Mouse (Mus musculus) kidney, postnatal 25 days (tissue): ENCODE data around the gene Akap6.

ENCODE experiments used
- DNase-seq, 2 experiments: peaks; one replicate each; pipeline ENCODE4 v3.0.0; 2021; ENCODE audit warnings: mixed read lengths in 2 of 2

Gene Akap6

GRCm38 (mm10) chr12:53060903-53061302 lies 361.7 kb downstream of the Akap6 start:
- no peak for DNase-seq

DNA sequence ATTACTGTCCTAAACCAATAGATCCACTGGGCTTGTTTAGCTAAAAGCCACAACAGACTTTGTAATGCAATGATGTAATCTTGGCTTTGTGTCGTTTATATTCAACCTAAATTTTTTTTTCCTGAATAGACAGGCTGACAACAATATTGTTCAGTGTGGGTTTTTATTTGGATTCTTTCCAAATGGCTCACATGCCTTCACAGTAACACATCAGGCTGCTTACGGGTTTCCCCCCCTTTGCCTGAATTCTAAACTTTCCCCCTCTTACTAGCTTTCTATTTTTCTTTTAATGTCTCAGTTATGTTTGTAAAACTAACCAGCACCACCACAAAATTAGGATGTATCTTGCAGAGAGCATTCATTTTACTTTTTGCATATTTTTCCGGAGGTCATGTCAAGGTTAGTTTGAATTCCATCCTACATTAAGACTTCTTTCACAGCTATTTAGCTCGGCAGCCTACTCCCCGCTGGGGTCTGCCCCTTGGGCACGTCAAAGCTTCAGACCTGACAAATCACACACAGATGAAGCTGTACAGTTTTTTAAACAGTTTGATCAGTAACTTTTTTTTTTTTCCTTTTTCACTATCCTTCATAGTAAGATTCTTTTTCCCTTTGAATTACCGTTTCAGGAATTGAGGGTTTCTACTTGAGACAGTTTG lies 362.4 kb downstream of the Akap6 start:
- no peak for DNase-seq

GRCm38 (mm10) chr12:53063003-53063402 lies 363.8 kb downstream of the Akap6 start:
- no peak for DNase-seq

GRCm38 (mm10) chr12:53064241-53064760 lies 365.1 kb downstream of the Akap6 start:
- DNase-seq = no peak

DNA sequence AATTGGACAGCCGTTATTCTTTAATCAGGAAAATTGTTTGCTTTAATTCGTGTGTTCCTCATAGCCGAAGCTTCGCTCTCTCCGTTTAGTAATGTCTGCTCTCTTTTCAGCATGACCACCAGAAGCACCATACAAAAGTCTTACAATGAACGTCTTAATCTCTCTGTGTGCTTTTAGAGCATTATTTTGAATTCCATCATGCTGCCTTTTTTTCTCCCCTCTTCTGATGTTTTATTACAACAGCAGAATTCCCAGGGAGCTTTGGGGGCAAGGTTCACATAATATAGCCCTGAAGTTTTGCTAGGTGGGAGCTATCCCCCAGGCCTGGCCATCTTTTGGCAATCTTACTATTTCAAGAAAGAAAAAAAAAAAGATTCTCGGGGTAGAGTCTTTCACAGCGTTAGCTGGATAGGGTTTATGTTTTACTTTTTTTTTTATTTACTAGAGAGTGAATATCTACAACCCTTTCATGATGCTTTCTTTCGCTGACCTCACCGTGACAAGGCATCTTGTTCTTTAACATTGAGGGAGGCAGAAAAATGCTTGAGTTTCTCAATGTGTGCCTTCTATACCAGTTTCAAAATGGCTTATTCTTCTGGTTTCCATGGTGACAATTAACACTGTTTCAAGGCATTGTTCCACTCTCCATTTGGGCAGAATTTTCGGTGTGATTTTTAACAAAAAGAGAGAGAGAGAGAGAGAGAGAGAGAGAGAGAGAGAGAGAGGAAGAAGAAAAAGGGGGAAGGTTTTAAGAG lies 366.0 kb downstream of the Akap6 start:
- DNase-seq = no peak

- DNase-seq = no peak
These were observed 367.1 kb downstream of the Akap6 start for GRCm38 (mm10) chr12:53066321-53066720.

DNA sequence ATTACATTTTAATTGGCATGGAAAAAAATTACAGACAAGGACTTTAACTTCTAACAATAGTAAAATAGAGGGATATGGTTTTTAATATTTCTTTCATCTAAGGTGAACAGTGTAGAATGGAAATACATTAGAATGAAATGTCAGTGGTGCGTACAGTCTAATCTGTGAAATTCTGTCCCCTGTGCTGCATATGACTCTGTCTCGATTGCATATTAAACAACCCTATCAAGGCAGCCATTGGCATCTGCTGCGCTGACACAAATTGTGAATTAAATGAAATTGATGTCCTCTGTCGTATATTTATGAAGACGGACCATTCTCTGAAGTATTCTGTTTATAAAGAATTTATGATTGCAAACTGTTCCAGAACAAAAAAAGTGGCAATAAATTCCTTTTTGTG lies 371.7 kb downstream of the Akap6 start:
- no peak for DNase-seq

- no peak for DNase-seq
These were observed 377.6 kb downstream of the Akap6 start for GRCm38 (mm10) chr12:53076595-53077400.

DNA sequence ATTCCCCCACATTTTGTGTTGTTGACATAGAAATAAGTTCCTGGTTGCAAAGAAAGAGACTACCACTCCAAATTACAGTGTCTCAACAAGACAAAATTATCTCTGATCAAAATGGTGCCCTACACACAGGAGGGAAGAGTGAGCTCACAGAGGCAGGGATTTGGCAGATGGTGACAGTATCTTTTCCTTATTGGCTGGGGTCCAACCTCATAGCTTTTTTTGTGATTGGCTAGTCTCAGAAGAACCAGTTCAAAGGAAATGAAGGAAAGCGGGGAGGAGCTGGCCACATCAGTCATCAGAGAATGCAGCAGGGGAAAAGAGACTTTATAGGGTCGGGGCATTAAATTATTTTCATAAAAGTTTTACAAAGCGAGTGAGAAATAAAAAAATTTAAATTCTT lies 386.6 kb downstream of the Akap6 start:
- no peak for DNase-seq

GRCm38 (mm10) chr12:53112276-53112675 lies 413.1 kb downstream of the Akap6 start:
- no peak for DNase-seq

DNA sequence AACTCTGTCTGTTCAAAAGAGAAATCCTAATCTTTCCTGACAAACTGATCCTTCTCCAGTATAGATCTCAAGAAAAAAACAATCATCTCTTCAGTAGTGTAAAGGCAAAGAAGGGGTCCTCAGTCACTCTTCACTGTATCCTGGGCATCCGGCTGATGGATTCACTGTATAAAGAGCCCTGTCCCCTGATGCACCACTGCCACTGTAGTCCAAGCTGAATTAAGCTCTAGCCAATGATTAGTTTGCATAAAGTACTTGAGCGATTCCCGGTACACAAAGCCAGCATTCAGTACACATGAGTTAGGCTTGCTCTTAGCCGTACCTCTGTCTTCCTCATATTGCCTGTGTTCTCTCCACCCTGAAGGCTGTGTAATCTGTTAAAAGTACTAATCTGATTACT lies 420.2 kb downstream of the Akap6 start:
- no peak for DNase-seq

GRCm38 (mm10) chr12:53124131-53124530 lies 424.9 kb downstream of the Akap6 start:
- peak; percentile 48 to 65 for DNase-seq

DNA sequence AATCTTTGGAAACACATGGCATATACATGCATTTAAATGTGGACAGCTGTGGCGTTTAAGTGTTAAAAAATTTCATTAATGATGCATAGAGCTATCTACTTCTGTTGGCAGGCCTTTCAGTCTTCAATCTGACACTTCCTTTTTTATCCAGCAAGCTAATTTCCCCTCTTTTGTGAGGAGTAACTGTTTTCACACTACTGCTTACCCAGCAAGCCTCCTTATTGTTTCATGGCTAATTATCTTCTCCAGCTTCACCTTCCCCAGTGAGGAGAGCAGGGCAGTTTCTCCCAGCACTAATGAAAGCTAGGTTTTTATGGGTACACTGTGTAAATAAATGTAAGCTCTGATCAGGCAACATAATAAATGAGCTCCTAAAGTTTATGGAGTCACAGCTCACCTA lies 425.5 kb downstream of the Akap6 start:
- no peak for DNase-seq

DNA sequence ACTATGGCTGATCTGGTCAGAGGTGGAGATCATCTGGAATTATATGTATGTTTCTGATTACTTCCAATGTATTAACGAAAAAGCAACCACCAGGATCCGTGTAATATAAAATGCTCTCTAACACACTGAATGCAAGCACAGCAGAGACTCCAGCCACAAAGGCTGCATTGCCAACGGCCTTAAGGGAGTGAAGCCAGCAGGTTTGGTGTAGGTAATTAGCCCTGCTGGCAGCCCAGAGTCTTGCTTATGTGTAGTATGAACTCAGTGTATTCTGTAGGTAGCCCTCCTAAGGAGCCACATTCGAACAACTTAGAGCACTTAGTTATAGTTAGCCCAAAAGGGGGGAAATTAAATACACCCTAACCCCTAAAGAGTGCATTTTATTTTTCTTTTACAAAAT lies 426.1 kb downstream of the Akap6 start:
- no peak for DNase-seq

DNA sequence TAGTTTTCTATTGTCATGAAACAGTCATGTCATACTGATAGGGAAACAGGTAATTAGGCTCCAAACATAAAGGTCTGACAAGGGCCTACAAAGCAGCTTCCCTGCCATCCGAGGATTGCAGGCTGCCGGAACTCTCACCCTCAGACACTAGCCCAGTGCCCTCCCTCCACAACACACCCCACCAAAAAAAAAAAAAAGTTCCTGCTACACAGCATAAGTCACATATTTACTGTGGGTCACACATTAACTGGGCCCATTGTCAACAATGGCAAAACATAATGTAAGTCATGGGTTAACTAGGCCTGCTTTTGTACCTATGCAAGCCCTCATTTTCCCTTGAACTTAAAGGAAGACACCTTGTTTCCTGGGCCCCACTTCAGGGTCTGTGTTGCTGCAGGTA lies 435.0 kb downstream of the Akap6 start:
- no peak for DNase-seq

GRCm38 (mm10) chr12:53137331-53137730 lies 438.1 kb downstream of the Akap6 start:
- DNase-seq = no peak

DNA sequence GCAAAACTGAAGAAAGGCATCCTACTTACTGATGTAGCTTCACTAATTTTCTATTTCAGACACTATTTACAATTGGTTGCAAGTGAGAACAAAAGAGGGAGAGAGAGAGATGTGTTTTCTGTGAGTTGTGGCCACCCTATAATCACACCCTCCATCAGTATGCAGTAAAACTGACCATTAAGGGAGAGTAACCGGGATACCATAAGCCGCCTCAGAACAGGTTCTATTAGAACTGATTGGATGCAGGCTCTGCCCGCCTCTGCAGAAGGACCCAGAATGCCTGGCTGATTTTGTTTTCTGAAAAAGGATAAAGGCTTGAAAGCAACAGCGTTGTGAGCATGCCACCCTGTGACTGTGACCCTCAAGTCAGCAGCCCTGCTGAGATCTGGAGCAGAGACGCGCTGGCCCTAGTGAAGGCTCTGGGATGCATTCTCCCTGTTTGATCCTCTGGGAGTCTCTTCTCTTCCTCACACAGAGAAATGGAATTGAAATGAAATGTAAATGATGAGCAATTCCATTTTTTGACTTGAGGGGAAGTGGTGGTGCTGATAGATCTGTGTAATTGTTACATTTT lies 445.0 kb downstream of the Akap6 start:
- DNase-seq = no peak

- DNase-seq = no peak
These were observed 445.6 kb downstream of the Akap6 start for GRCm38 (mm10) chr12:53144760-53145159.

- no peak for DNase-seq
These were observed 446.3 kb downstream of the Akap6 start for GRCm38 (mm10) chr12:53145516-53145915.

DNA sequence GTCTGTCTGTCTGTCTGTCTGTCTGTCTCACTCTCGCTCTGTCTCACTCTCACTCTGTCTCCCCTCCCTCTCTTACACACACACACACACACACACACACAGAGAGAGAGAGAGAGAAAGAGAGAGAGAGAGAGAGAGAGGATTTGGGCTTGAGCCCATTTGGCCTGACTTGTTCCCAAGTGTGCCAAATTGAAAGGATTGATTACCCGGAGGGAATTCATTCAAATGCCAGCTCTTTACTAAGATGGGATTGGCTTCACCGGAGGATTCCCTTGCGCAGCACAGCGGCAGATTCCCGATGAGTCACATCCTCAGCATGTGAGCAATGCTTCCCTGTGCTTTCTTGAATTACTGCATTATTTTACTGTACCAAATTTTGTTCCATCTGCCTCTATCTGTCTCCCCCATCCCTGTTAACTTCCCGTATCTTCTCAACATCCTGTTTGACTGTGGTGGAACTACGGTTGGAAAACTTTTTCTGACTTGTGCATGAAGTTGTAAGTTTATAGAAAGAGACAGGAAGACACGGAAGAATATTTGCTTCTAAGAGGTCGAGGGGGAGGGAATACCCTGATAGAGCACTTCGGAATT lies 447.4 kb downstream of the Akap6 start:
- no peak for DNase-seq

DNA sequence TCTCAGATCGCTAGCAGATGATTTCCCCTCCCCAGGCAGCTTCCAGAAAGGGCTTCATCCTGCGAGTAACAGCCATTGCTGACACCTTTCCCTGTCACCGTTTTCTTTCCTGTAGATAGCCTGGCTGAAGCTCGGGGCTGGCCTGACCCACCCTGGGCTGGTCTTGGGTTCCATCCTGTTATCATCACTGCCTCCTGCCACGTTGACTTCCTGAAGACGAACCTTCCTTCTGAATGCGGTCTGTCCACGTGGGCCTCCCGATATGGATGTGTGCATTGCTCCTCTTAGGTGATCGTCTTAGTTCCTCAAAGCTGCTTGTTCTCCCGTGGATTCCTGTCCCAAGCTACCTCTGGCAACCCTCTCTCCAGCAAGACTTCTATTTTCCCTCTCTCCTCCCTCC lies 448.5 kb downstream of the Akap6 start:
- DNase-seq = no peak

DNA sequence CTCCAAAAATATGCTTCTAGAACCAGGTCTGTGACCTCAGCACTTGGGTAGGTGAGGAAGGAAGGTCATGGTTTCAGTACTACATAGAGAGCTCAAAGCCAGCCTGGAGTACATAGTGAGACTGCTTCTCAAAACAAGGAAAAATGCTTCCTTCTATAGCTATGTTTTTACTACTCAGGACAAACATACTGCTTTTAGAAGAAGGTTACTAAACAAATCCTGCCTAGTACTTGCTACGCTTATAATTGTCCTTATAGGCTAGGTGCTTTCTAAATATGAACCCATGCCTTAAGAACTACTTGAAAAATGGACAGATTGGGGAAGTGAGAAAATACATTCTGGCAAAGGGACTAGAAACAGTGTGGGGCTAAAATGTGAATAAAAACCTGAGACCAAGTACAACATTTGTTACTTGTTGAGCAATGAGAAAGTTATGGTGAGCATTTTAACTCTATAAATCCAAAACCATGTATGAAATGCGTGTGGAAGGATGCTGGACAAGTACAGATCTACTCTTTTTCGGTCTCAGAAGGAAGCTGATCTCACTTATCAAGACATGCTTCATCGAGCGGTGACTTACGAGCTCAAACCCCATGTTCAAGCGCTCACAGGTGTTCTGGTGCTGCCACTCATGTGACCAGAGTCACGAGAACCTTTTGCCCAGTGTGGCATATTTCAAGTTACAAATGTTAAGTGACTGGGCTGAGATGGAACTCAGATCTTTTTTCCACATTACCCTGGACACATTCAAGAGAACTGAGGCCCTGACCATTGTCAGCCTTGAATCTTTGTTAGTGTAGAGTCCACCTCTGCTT lies 469.2 kb downstream of the Akap6 start:
- no peak for DNase-seq
